9 mouse cellular contexts compared by ENCODE assay signal in the genomic region with DNA sequence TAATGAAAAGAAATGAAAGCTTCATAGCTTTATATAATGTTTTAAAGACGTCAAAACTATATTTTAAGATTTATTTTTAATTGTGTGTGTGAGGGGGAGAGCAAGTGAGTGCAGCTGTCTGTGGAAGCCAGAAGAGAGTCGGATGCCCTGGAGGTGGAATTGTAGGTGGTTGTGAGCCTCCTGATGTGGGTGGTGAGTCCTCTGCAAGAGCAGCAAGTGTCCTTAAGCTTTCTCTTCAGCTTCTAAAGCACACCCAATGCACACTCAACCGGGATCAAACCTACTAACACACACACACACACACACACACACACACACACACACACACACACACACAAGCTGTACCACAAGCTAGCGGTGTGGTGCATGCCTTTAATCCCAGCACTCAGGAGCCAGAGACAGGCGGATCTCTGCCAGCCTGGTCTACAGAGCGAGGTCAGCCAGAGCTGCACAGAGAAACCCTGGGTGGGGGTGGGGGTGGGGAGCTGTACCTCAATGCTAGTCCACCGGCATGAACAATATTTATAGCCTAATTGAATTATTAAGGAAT.
DNase-seq lines count a peak whose midpoint lies in the region; ATAC-seq lines count a peak whose summit lies in the region.
"Had no signal": no experiment of that assay in that cellular context is flagged by ENCODE, and none has a peak within 500 bp of the region (broad histone marks: within the 10 kb centered on the region; RNA-seq: fewer than 3 reads in every experiment).

No protein-coding gene starts in this region.

- DNase-seq in heart, postnatal 4 days = no peak
- peak; percentile 59 for DNase-seq in right cerebral cortex, adult 18-20 months
- no peak for DNase-seq in right cerebral cortex, postnatal 4 days
- DNase-seq in urinary bladder, postnatal 25 days (ENCODE audit: low spot score) = no peak
- no peak for DNase-seq in thymus, postnatal 4 days

- 58% methylated on average over 7 of the region's 7 CpGs for whole genome bisulfite sequencing in heart, embryonic 12.5 days
- 42% methylated on average over 7 of the region's 7 CpGs for WGBS in hindbrain, embryonic 16.5 days
- 39% methylated on average over 7 of the region's 7 CpGs for WGBS in neural tube, embryonic 15.5 days

- H3K27me3 ChIP-seq in heart, embryonic 12.5 days (replicated peaks) = no peaks in the 10 kb centered on the region
- H3K27me3 ChIP-seq in hindbrain, embryonic 16.5 days (replicated peaks; ENCODE audit: control insufficient read depth, insufficient read depth, low read length) = no peaks in the 10 kb centered on the region
- H3K27me3 ChIP-seq in neural tube, embryonic 15.5 days (replicated peaks) = no peaks in the 10 kb centered on the region

- peak overlapping the region; percentile 34; the same call in 1 of the 2 replicates for H3K9ac ChIP-seq in heart, embryonic 12.5 days
- no peak overlapping the region for H3K9ac ChIP-seq in hindbrain, embryonic 16.5 days (ENCODE audit: low read depth, low read length)
- H3K9ac ChIP-seq in neural tube, embryonic 15.5 days (replicated peaks) = no peak overlapping the region
- H3K9ac ChIP-seq: liver, embryonic 14.5 days had no signal

- no peak overlapping the region for H3K4me3 ChIP-seq in heart, embryonic 12.5 days
- no peak overlapping the region for H3K4me3 ChIP-seq in hindbrain, embryonic 16.5 days (ENCODE audit: low read length)
- H3K4me3 ChIP-seq in neural tube, embryonic 15.5 days (replicated peaks) = no peak overlapping the region

- no peaks in the 10 kb centered on the region; the same call in 1 of the 2 replicates for H3K9me3 ChIP-seq in heart, embryonic 12.5 days (replicated peaks)
- H3K9me3 ChIP-seq in hindbrain, embryonic 16.5 days (ENCODE audit: control insufficient read depth, low read length) = no peaks in the 10 kb centered on the region
- H3K9me3 ChIP-seq in neural tube, embryonic 15.5 days (replicated peaks) = no peaks in the 10 kb centered on the region

- H3K36me3 ChIP-seq in heart, embryonic 12.5 days = peaks cover 37% of the 10 kb centered on the region
- peaks cover 10% of the 10 kb centered on the region for H3K36me3 ChIP-seq in hindbrain, embryonic 16.5 days (ENCODE audit: control insufficient read depth, insufficient read depth, low read length)
- peaks cover 12% of the 10 kb centered on the region for H3K36me3 ChIP-seq in neural tube, embryonic 15.5 days

- no peak overlapping the region for H3K4me2 ChIP-seq in heart, embryonic 12.5 days
- no peak overlapping the region for H3K4me2 ChIP-seq in hindbrain, embryonic 16.5 days (ENCODE audit: low read length)
- no peak overlapping the region for H3K4me2 ChIP-seq in neural tube, embryonic 15.5 days

- no peak for ATAC-seq in heart, embryonic 12.5 days (ENCODE audit: insufficient number of reproducible peaks, low FRiP score)
- peak; percentile 34; the same call in 1 of the 2 replicates for ATAC-seq in hindbrain, embryonic 16.5 days
- ATAC-seq in neural tube, embryonic 15.5 days (ENCODE audit: low FRiP score) = no peak

- H3K27ac ChIP-seq in heart, embryonic 12.5 days (ENCODE audit: poor library complexity, severe bottlenecking) = peak overlapping the region; percentile 50
- peak overlapping the region; percentile 78 for H3K27ac ChIP-seq in hindbrain, embryonic 16.5 days (ENCODE audit: low read depth, low read length)
- H3K27ac ChIP-seq in neural tube, embryonic 15.5 days (replicated peaks) = peak overlapping the region; percentile 72
- H3K27ac ChIP-seq: liver, embryonic 14.5 days had no signal

- peaks cover 24% of the 10 kb centered on the region for H3K4me1 ChIP-seq in heart, embryonic 12.5 days (replicated peaks)
- peaks cover 17% of the 10 kb centered on the region for H3K4me1 ChIP-seq in hindbrain, embryonic 16.5 days (ENCODE audit: control insufficient read depth, insufficient read depth, low read depth, low read length)
- H3K4me1 ChIP-seq in neural tube, embryonic 15.5 days = peaks cover 14% of the 10 kb centered on the region
